Mouse (Mus musculus) liver, embryonic 13.5 days (tissue): ENCODE data around the gene Klk1b9. TPM values are rescaled to one million over a fixed set of nuclear protein-coding genes. Genes with fewer than 3 reads are reported as not detected.
"Not testable (repeated sequence)": the region's sequence is repeated elsewhere in the genome, so short reads cannot be mapped to it uniquely, and the experiment has no call there.

Experiments used
- ATAC-seq: fragments of 200-750 bp; cut with Nextera tagmentation; 2 replicates; pipeline ENCODE4 v1.8.0; 2017; ENCODE audit warnings: low read depth, mild to moderate bottlenecking, moderate number of reproducible peaks, moderate library complexity
- DNase-seq: peaks from one replicate; pipeline ENCODE4 v3.0.0; 2022
- H3K27ac ChIP-seq: fragments of 300-500 bp; sonication (generic); 2 replicates; pipeline ENCODE4 v1.5.1; 2015; ENCODE audit warnings: moderate library complexity, mild to moderate bottlenecking, inconsistent platforms
- H3K27me3 ChIP-seq: fragments of 300-500 bp; sonication (generic); 2 replicates; pipeline ENCODE4 v1.6.1; 2015; ENCODE audit warnings: mild to moderate bottlenecking, inconsistent platforms
- H3K36me3 ChIP-seq: fragments of 300-500 bp; sonication (generic); 2 replicates; pipeline ENCODE4 v1.6.1; 2015; ENCODE audit warnings: mild to moderate bottlenecking, inconsistent platforms
- H3K4me1 ChIP-seq: fragments of 300-500 bp; sonication (generic); replicated peaks from 2 replicates; pipeline ENCODE4 v1.6.1; 2015; ENCODE audit warnings: inconsistent platforms
- H3K4me2 ChIP-seq: fragments of 300-500 bp; sonication (generic); 2 replicates; pipeline ENCODE4 v1.6.1; 2015; ENCODE audit warnings: inconsistent platforms, mild to moderate bottlenecking, moderate library complexity
- H3K4me3 ChIP-seq: fragments of 300-500 bp; sonication (generic); replicated peaks from 2 replicates; pipeline ENCODE4 v1.5.1; 2015; ENCODE audit warnings: mild to moderate bottlenecking, inconsistent platforms
- H3K9ac ChIP-seq: fragments of 300-500 bp; sonication (generic); 2 replicates; pipeline ENCODE4 v1.6.1; 2015; ENCODE audit warnings: mild to moderate bottlenecking, inconsistent platforms
- H3K9me3 ChIP-seq: fragments of 300-500 bp; sonication (generic); replicated peaks from 2 replicates; pipeline ENCODE4 v1.6.1; 2016; ENCODE audit warnings: inconsistent platforms
- WGBS: fragments of 180-500 bp; shearing (Covaris S2); methylation state at CpG from one replicate; pipeline ENCODE4 v1.1.7; 2015; ENCODE audit not compliant: insufficient replicate concordance; 5-methylcytosine and 5-hydroxymethylcytosine counted together
- polyA plus RNA-seq: library from polyadenylated mRNA; unstranded; fragments of >200 nt; fragmentation: Nextera tagmentation; extraction: Ambion mirVana; gene quantifications from 2 replicates; pipeline ENCODE4 v1.2.1, GENCODE M21; 2015

Klk1b9 gene
- polyA plus RNA-seq = not detected in 2 replicates

- H3K4me2 ChIP-seq, H3K9me3 ChIP-seq, ATAC-seq, H3K9ac ChIP-seq, H3K27me3 ChIP-seq, H3K36me3 ChIP-seq, H3K4me3 ChIP-seq, H3K27ac ChIP-seq, DNase-seq, H3K4me1 ChIP-seq: not testable (repeated sequence)
- 54% methylated on average over 1 of the region's 1 CpGs for WGBS
Observed at GRCm38 (mm10) chr7:43975761-43976160, at the start of gene Klk1b9. Gene Klk1b9, plus strand, starts transcription at chr7:43976061.

- no peak overlapping the region for H3K4me3 ChIP-seq
- ATAC-seq (no peak), DNase-seq (no peak)
- no peaks in the 10 kb centered on the region for H3K9me3 ChIP-seq
- 44% methylated on average over 4 of the region's 4 CpGs for WGBS
- H3K27ac ChIP-seq = no peak overlapping the region
- H3K4me2 ChIP-seq = no peak overlapping the region
- no peaks in the 10 kb centered on the region for H3K36me3 ChIP-seq
- H3K27me3 ChIP-seq = no peaks in the 10 kb centered on the region
- H3K4me1 ChIP-seq = no peaks in the 10 kb centered on the region
- H3K9ac ChIP-seq = no peak overlapping the region
Observed at GRCm38 (mm10) chr7:43928521-43928920, 47.3 kb upstream of the Klk1b9 start.

- Histone ChIP-seq H3K27me3 (no peaks in the 10 kb centered on the region), H3K9ac (no peak overlapping the region), H3K4me2 (no peak overlapping the region), H3K4me3 (no peak overlapping the region), H3K27ac (no peak overlapping the region), H3K9me3 (no peaks in the 10 kb centered on the region), H3K4me1 (no peaks in the 10 kb centered on the region), H3K36me3 (no peaks in the 10 kb centered on the region)
- DNase-seq = no peak
- WGBS = 36% methylated on average over 4 of the region's 4 CpGs
- no peak for ATAC-seq
Observed at GRCm38 (mm10) chr7:43932337-43932736, 43.5 kb upstream of the Klk1b9 start.

GRCm38 (mm10) chr7:43933440-43933839, 42.4 kb upstream of the Klk1b9 start, which contains the start of gene Klk15:
Gene Klk15, plus strand, starts transcription at chr7:43933740.
- Histone ChIP-seq H3K9me3 (no peaks in the 10 kb centered on the region), H3K4me3 (no peak within 1 kb of the TSS), H3K27ac (no peak within 1 kb of the TSS), H3K27me3 (no peaks in the 10 kb centered on the region), H3K36me3 (no peaks in the 10 kb centered on the region), H3K4me2 (no peak within 1 kb of the TSS), H3K9ac (no peak within 1 kb of the TSS), H3K4me1 (no peaks in the 10 kb centered on the region)
- ATAC-seq = no peak
- DNase-seq = no peak
- WGBS = 65% methylated on average over 3 of the region's 3 CpGs

- H3K4me2 ChIP-seq = no peak overlapping the region
- DNase-seq = no peak
- H3K9ac ChIP-seq = no peak overlapping the region
- no peak for ATAC-seq
- no peak overlapping the region for H3K27ac ChIP-seq
- H3K9me3 ChIP-seq = no peaks in the 10 kb centered on the region
- H3K4me1 ChIP-seq = no peaks in the 10 kb centered on the region
- no peaks in the 10 kb centered on the region for H3K36me3 ChIP-seq
- H3K27me3 ChIP-seq = no peaks in the 10 kb centered on the region
- WGBS = 35% methylated on average over 3 of the region's 3 CpGs
- H3K4me3 ChIP-seq = no peak overlapping the region
Observed at GRCm38 (mm10) chr7:43934747-43935146, 41.1 kb upstream of the Klk1b9 start.

- Histone ChIP-seq H3K36me3 (no peaks in the 10 kb centered on the region), H3K4me1 (no peaks in the 10 kb centered on the region), H3K27ac (no peak overlapping the region), H3K4me3 (no peak overlapping the region), H3K9ac (no peak overlapping the region), H3K27me3 (no peaks in the 10 kb centered on the region), H3K9me3 (no peaks in the 10 kb centered on the region), H3K4me2 (no peak overlapping the region)
- no peak for DNase-seq
- no peak for ATAC-seq
- 76% methylated on average over 14 of the region's 14 CpGs for WGBS
Observed at GRCm38 (mm10) chr7:43936551-43936950, 39.3 kb upstream of the Klk1b9 start.

- H3K27me3 ChIP-seq, DNase-seq, H3K27ac ChIP-seq, H3K4me1 ChIP-seq, H3K36me3 ChIP-seq, H3K9me3 ChIP-seq, H3K9ac ChIP-seq, ATAC-seq, H3K4me2 ChIP-seq, H3K4me3 ChIP-seq: not testable (repeated sequence)
- 45% methylated on average over 3 of the region's 3 CpGs for WGBS
Observed at GRCm38 (mm10) chr7:43942293-43942692, 33.6 kb upstream of the Klk1b9 start.

- no peak for ATAC-seq
- no peak overlapping the region for H3K4me3 ChIP-seq
- no peak for DNase-seq
- H3K4me1 ChIP-seq = no peaks in the 10 kb centered on the region
- H3K9me3 ChIP-seq = no peaks in the 10 kb centered on the region
- no peak overlapping the region for H3K9ac ChIP-seq
- H3K36me3 ChIP-seq = no peaks in the 10 kb centered on the region
- no peaks in the 10 kb centered on the region for H3K27me3 ChIP-seq
- 65% methylated on average over 3 of the region's 3 CpGs for WGBS
- H3K27ac ChIP-seq = no peak overlapping the region
- no peak overlapping the region for H3K4me2 ChIP-seq
Observed at GRCm38 (mm10) chr7:43944727-43945264, 31.1 kb upstream of the Klk1b9 start.

- Histone ChIP-seq H3K36me3 (no peaks in the 10 kb centered on the region), H3K9ac (no peak within 1 kb of the TSS), H3K9me3 (no peaks in the 10 kb centered on the region), H3K4me2 (no peak within 1 kb of the TSS), H3K27me3 (no peaks in the 10 kb centered on the region), H3K27ac (no peak within 1 kb of the TSS), H3K4me1 (no peaks in the 10 kb centered on the region), H3K4me3 (no peak within 1 kb of the TSS)
- ATAC-seq (no peak), DNase-seq (no peak)
- 43% methylated on average over 2 of the region's 2 CpGs for WGBS
Observed at GRCm38 (mm10) chr7:43950364-43950763, 25.5 kb upstream of the Klk1b9 start, which contains the start of gene Klk1b8. Gene Klk1b8, plus strand, starts transcription at chr7:43950664.

- 49% methylated on average over 4 of the region's 4 CpGs for WGBS
- H3K36me3 ChIP-seq = no peaks in the 10 kb centered on the region
- no peak for ATAC-seq
Observed at GRCm38 (mm10) chr7:43952703-43953102, 23.2 kb upstream of the Klk1b9 start.

GRCm38 (mm10) chr7:43966451-43966850, 9.4 kb upstream of the Klk1b9 start, which contains the start of gene Klk1b1:
Gene Klk1b1, plus strand, starts transcription at chr7:43966751.
- Histone ChIP-seq H3K4me1 (no peaks in the 10 kb centered on the region), H3K27me3 (no peaks in the 10 kb centered on the region), H3K9ac (no peak within 1 kb of the TSS), H3K4me2 (no peak within 1 kb of the TSS), H3K36me3 (no peaks in the 10 kb centered on the region), H3K27ac (no peak within 1 kb of the TSS), H3K9me3 (no peaks in the 10 kb centered on the region), H3K4me3 (no peak within 1 kb of the TSS)
- DNase-seq = no peak
- no peak for ATAC-seq
- 39% methylated on average over 3 of the region's 3 CpGs for WGBS

More at GRCm38 (mm10) chr7:43952703-43953102, 23.2 kb upstream of the Klk1b9 start:
- H3K4me1 ChIP-seq = no peaks in the 10 kb centered on the region
- no peak overlapping the region for H3K27ac ChIP-seq
- H3K27me3 ChIP-seq = no peaks in the 10 kb centered on the region
- H3K9ac ChIP-seq = no peak overlapping the region
- H3K9me3 ChIP-seq = no peaks in the 10 kb centered on the region
- no peak for DNase-seq
- no peak overlapping the region for H3K4me2 ChIP-seq
- no peak overlapping the region for H3K4me3 ChIP-seq

- Histone ChIP-seq H3K9ac (no peak overlapping the region), H3K27ac (no peak overlapping the region), H3K36me3 (no peaks in the 10 kb centered on the region), H3K4me2 (no peak overlapping the region), H3K9me3 (no peaks in the 10 kb centered on the region), H3K27me3 (no peaks in the 10 kb centered on the region), H3K4me3 (no peak overlapping the region), H3K4me1 (no peaks in the 10 kb centered on the region)
- DNase-seq (no peak), ATAC-seq (no peak)
- WGBS = 52% methylated on average over 3 of the region's 3 CpGs
Observed at GRCm38 (mm10) chr7:43967058-43967457, 8.8 kb upstream of the Klk1b9 start.
